Mouse (Mus musculus) spleen, adult 2 months (tissue): ENCODE measurements around the gene Nfs1. TPM values are rescaled to one million over a fixed set of nuclear protein-coding genes. Genes with fewer than 3 reads are reported as not detected.

ENCODE experiments used
- DNase-seq, 2 experiments: peaks; one replicate each; pipeline versions ENCODE4 v3.0.0 to v3.0.0-alpha.2; 2012 to 2021; ENCODE audit warnings: low spot score in 2 of 2, low read depth in 1 of 2
- H3K27ac ChIP-seq: fragments of 200-500 bp; 2 replicates; pipeline ENCODE4 v1.5.1; 2012; ENCODE audit warnings: low read length, inconsistent platforms; ENCODE audit not compliant: insufficient read depth
- H3K27me3 ChIP-seq: fragments of 200-500 bp; 2 replicates; pipeline ENCODE4 v1.6.1; 2012; ENCODE audit warnings: mild to moderate bottlenecking, moderate library complexity, low read length, inconsistent platforms; ENCODE audit not compliant: control insufficient read depth, insufficient read depth
- H3K36me3 ChIP-seq: fragments of 200-500 bp; 2 replicates; pipeline ENCODE4 v1.6.1; 2012; ENCODE audit warnings: mild to moderate bottlenecking, low read length, inconsistent platforms; ENCODE audit not compliant: control insufficient read depth, insufficient read depth
- H3K4me1 ChIP-seq: fragments of 200-500 bp; 2 replicates; pipeline ENCODE4 v1.6.1; 2011; ENCODE audit warnings: inconsistent platforms; ENCODE audit not compliant: control insufficient read depth, insufficient read depth, insufficient read length
- H3K4me3 ChIP-seq: fragments of 200-500 bp; 2 replicates; pipeline ENCODE4 v1.5.1; 2011; ENCODE audit warnings: mild to moderate bottlenecking, inconsistent platforms; ENCODE audit not compliant: insufficient read depth, insufficient read length; ENCODE audit errors: extremely low read depth
- CTCF ChIP-seq: fragments of 200-500 bp; IDR thresholded peaks from 2 replicates; pipeline ENCODE4 v1.5.1; 2011; ENCODE audit warnings: mild to moderate bottlenecking, inconsistent platforms; ENCODE audit not compliant: insufficient read depth, insufficient read length, insufficient replicate concordance; ENCODE audit errors: extremely low read depth
- POLR2A ChIP-seq: fragments of 200-500 bp; IDR thresholded peaks from 2 replicates; pipeline ENCODE4 v1.6.1; 2011; ENCODE audit warnings: low read depth, low read length, inconsistent platforms
- WGBS: fragments of 180-500 bp; shearing (Covaris S2); methylation state at CpG from one replicate; pipeline ENCODE4 v1.1.7; 2018; 5-methylcytosine and 5-hydroxymethylcytosine counted together
- polyA plus RNA-seq: library from polyadenylated mRNA; depleted of rRNA; stranded (reverse); fragments of >200 nt; gene quantifications from 2 replicates; pipeline ENCODE4 v1.2.3, GENCODE M21; 2012; rRNA removed

The Nfs1 gene
- polyA plus RNA-seq, 1 experiment = 27.1 TPM

GRCm38 (mm10) chr2:156080391-156080790, 63.6 kb downstream of the Nfs1 start:
- H3K4me1 ChIP-seq = no peaks in the 10 kb centered on the region
- no peak overlapping the region for H3K27ac ChIP-seq
- no peak overlapping the region for H3K4me3 ChIP-seq
- 96% methylated on average over 7 of the region's 7 CpGs for WGBS
- no peaks in the 10 kb centered on the region for H3K27me3 ChIP-seq
- DNase-seq = no peak
- TF ChIP-seq POLR2A = no peak
- TF ChIP-seq CTCF = no peak
- H3K36me3 ChIP-seq = peaks cover 18% of the 10 kb centered on the region

- Histone ChIP-seq H3K27me3 (no peaks in the 10 kb centered on the region), H3K4me3 (no peak overlapping the region), H3K27ac (no peak overlapping the region), H3K4me1 (no peaks in the 10 kb centered on the region), H3K36me3 (peaks cover 18% of the 10 kb centered on the region)
- no peak for DNase-seq
- WGBS = 64% methylated on average over 4 of the region's 4 CpGs
- TF ChIP-seq CTCF (no peak), POLR2A (no peak)
Measured at GRCm38 (mm10) chr2:156079674-156080073, 64.3 kb downstream of the Nfs1 start.

- TF ChIP-seq POLR2A = no peak
- TF ChIP-seq CTCF = no peak
- Histone ChIP-seq H3K4me3 (no peak overlapping the region), H3K27ac (no peak overlapping the region), H3K36me3 (peaks cover 21% of the 10 kb centered on the region), H3K4me1 (no peaks in the 10 kb centered on the region), H3K27me3 (no peaks in the 10 kb centered on the region)
- 90% methylated on average over 8 of the region's 8 CpGs for WGBS
- no peak for DNase-seq
Measured at GRCm38 (mm10) chr2:156079183-156079560, 64.8 kb downstream of the Nfs1 start.

- DNase-seq = no peak
- H3K27me3 ChIP-seq = no peaks in the 10 kb centered on the region
- WGBS = 93% methylated on average over 16 of the region's 16 CpGs
- peaks cover 25% of the 10 kb centered on the region for H3K36me3 ChIP-seq
- no peak overlapping the region for H3K4me3 ChIP-seq
- H3K27ac ChIP-seq = no peak overlapping the region
- TF ChIP-seq POLR2A = no peak
- no peak for TF ChIP-seq CTCF
- no peaks in the 10 kb centered on the region for H3K4me1 ChIP-seq
Measured at GRCm38 (mm10) chr2:156078421-156079182, 65.4 kb downstream of the Nfs1 start.

- DNase-seq = no peak
- TF ChIP-seq POLR2A = no peak
- TF ChIP-seq CTCF = no peak
- H3K4me3 ChIP-seq = no peak overlapping the region
- no peaks in the 10 kb centered on the region for H3K27me3 ChIP-seq
- WGBS = 92% methylated on average over 7 of the region's 7 CpGs
- H3K27ac ChIP-seq = no peak overlapping the region
- no peaks in the 10 kb centered on the region for H3K4me1 ChIP-seq
- H3K36me3 ChIP-seq = peaks cover 31% of the 10 kb centered on the region
Measured at GRCm38 (mm10) chr2:156077461-156077860, 66.5 kb downstream of the Nfs1 start.

- 95% methylated on average over 15 of the region's 15 CpGs for WGBS
- Histone ChIP-seq H3K27ac (no peak overlapping the region), H3K27me3 (no peaks in the 10 kb centered on the region), H3K36me3 (peaks cover 38% of the 10 kb centered on the region), H3K4me3 (no peak overlapping the region), H3K4me1 (no peaks in the 10 kb centered on the region)
- no peak for TF ChIP-seq CTCF
- DNase-seq = no peak
Measured at GRCm38 (mm10) chr2:156073725-156074124, 70.3 kb downstream of the Nfs1 start.

Other genes starting within 250 kb of the Nfs1 start
- gene Uqcc1, start 213.9 kb downstream of the Nfs1 start, polyA plus RNA-seq = 8.7 and 12.1 TPM in 2 replicates
- not detected in 2 replicates for gene Gm15557, start 203.5 kb downstream of the Nfs1 start, polyA plus RNA-seq
- gene Gdf5, start 198.8 kb downstream of the Nfs1 start, polyA plus RNA-seq = not detected in 2 replicates
- 13.8 and 16.7 TPM in 2 replicates for gene Cep250, start 187.7 kb downstream of the Nfs1 start, polyA plus RNA-seq
- 0.84 and 0.93 TPM in 2 replicates for gene 6430550D23Rik, start 136.2 kb downstream of the Nfs1 start, polyA plus RNA-seq
- 119 and 144 TPM in 2 replicates for gene Ergic3, start 136.1 kb downstream of the Nfs1 start, polyA plus RNA-seq
- gene Fer1l4, start 91.2 kb downstream of the Nfs1 start, polyA plus RNA-seq = not detected in 2 replicates
- gene Spag4, start 79.0 kb downstream of the Nfs1 start, polyA plus RNA-seq = 0.74 and 0.90 TPM in 2 replicates
- gene Cpne1, start 32.2 kb downstream of the Nfs1 start, polyA plus RNA-seq = 92.0 and 124 TPM in 2 replicates
- gene Rbm12, start 32.2 kb downstream of the Nfs1 start, polyA plus RNA-seq = 22.6 and 25.3 TPM in 2 replicates
- gene Gm28036, start 17.1 kb downstream of the Nfs1 start, polyA plus RNA-seq = 1.1 and 1.7 TPM in 2 replicates
- 129 and 151 TPM in 2 replicates for gene Romo1, start 147 bp downstream of the Nfs1 start, polyA plus RNA-seq
- 57.7 and 71.7 TPM in 2 replicates for gene Rbm39, start 36.1 kb upstream of the Nfs1 start, polyA plus RNA-seq
- gene Phf20, start 52.3 kb upstream of the Nfs1 start, polyA plus RNA-seq = 10.9 and 17.7 TPM in 2 replicates
- 2.0 and 2.2 TPM in 2 replicates for gene Cnbd2, start 168.1 kb upstream of the Nfs1 start, polyA plus RNA-seq
- 167 and 366 TPM in 2 replicates for gene Scand1, start 168.5 kb upstream of the Nfs1 start, polyA plus RNA-seq